Mouse (Mus musculus) cerebellum, adult 18-20 months (tissue): ENCODE results near the gene Gm7075.
"Not testable (repeated sequence)": the region's sequence is repeated elsewhere in the genome, so short reads cannot be mapped to it uniquely, and the experiment has no call there.

Experiments
- DNase-seq, 2 experiments: peaks; one replicate each; pipeline ENCODE4 v3.0.0; 2021

The Gm7075 gene

GRCm38 (mm10) chr10:63421739-63422735 lies at the start of gene Gm7075:
Gene Gm7075, minus strand, starts transcription at chr10:63421789.
- peak in 1 of 2 experiments; percentile 30 for DNase-seq

GRCm38 (mm10) chr10:63460935-63461334 lies 39.3 kb upstream of the Gm7075 start:
- no peak for DNase-seq

- no peak for DNase-seq
Measured at GRCm38 (mm10) chr10:63457292-63458128, 35.9 kb upstream of the Gm7075 start.

- DNase-seq: no peak
Measured at GRCm38 (mm10) chr10:63455110-63455878, 33.7 kb upstream of the Gm7075 start.

- no peak for DNase-seq
Measured at GRCm38 (mm10) chr10:63453926-63454325, 32.3 kb upstream of the Gm7075 start.

- not testable (repeated sequence) for DNase-seq
Measured at GRCm38 (mm10) chr10:63444602-63445387, 23.2 kb upstream of the Gm7075 start.

- no peak for DNase-seq
Measured at GRCm38 (mm10) chr10:63439694-63440228, 18.2 kb upstream of the Gm7075 start.

- DNase-seq: no peak
Measured at GRCm38 (mm10) chr10:63438736-63439262, 17.2 kb upstream of the Gm7075 start.

- DNase-seq: no peak
Measured at GRCm38 (mm10) chr10:63432887-63433286, 11.3 kb upstream of the Gm7075 start.

- no peak for DNase-seq
Measured at GRCm38 (mm10) chr10:63432099-63432498, 10.5 kb upstream of the Gm7075 start.

- no peak for DNase-seq
Measured at GRCm38 (mm10) chr10:63431221-63431736, 9.7 kb upstream of the Gm7075 start.

GRCm38 (mm10) chr10:63429785-63430305 lies 8.3 kb upstream of the Gm7075 start, which contains the start of gene Ctnna3:
Gene Ctnna3, plus strand, starts transcription at chr10:63430098.
- peak; percentile 88 to 91 for DNase-seq

- DNase-seq: peak; percentile 93 to 99
Measured at GRCm38 (mm10) chr10:63429380-63429779, 7.8 kb upstream of the Gm7075 start.

GRCm38 (mm10) chr10:63429023-63429340 lies 7.4 kb upstream of the Gm7075 start:
- DNase-seq: peak in 1 of 2 experiments; percentile 24

GRCm38 (mm10) chr10:63428243-63429022 lies 6.8 kb upstream of the Gm7075 start:
- DNase-seq: peak; percentile 38 to 43

- no peak for DNase-seq
Measured at GRCm38 (mm10) chr10:63427146-63427545, 5.6 kb upstream of the Gm7075 start.

- peak; percentile 55 to 56 for DNase-seq
Measured at GRCm38 (mm10) chr10:63424475-63424814, 2.9 kb upstream of the Gm7075 start.

GRCm38 (mm10) chr10:63423591-63424474 lies 2.2 kb upstream of the Gm7075 start:
- DNase-seq: no peak

GRCm38 (mm10) chr10:63422736-63422992 lies 1.1 kb upstream of the Gm7075 start:
- DNase-seq: no peak
